Mouse (Mus musculus) left cerebral cortex, adult 2 months (tissue): ENCODE results near the gene Nkx2-5. TPM values are rescaled to one million over a fixed set of nuclear protein-coding genes. Genes with fewer than 3 reads are reported as not detected.

Experiments
- DNase-seq, 2 experiments: peaks; one replicate each; pipeline ENCODE4 v3.0.0; 2021 to 2022; ENCODE audit warnings: low spot score in 2 of 2, mixed read lengths in 1 of 2; ENCODE audit errors: extremely low spot score in 1 of 2
- H3K27ac ChIP-seq: fragments of 200-600 bp; 2 replicates; pipeline ENCODE4 v1.8.1; 2022
- H3K4me3 ChIP-seq: fragments of 200-600 bp; 2 replicates; pipeline ENCODE4 v1.8.1; 2022
- CTCF ChIP-seq: fragments of 200-600 bp; IDR thresholded peaks from 2 replicates; pipeline ENCODE4 v1.8.1; 2022; ENCODE audit warnings: antibody characterized with exemption, mild to moderate bottlenecking, moderate library complexity
- intact Hi-C: fragments of 180-260 bp; cut with DNase I; formaldehyde crosslinking; loops from one replicate; pipeline ENCODE4 v1.15.1; 2025
- total RNA-seq, 2 experiments: library from RNA; stranded (reverse); gene quantifications; 2 replicates each; pipeline ENCODE4 v1.2.3; 2021

Nkx2-5 gene
- total RNA-seq, 2 experiments from 2014 or later, result not detected

DNA sequence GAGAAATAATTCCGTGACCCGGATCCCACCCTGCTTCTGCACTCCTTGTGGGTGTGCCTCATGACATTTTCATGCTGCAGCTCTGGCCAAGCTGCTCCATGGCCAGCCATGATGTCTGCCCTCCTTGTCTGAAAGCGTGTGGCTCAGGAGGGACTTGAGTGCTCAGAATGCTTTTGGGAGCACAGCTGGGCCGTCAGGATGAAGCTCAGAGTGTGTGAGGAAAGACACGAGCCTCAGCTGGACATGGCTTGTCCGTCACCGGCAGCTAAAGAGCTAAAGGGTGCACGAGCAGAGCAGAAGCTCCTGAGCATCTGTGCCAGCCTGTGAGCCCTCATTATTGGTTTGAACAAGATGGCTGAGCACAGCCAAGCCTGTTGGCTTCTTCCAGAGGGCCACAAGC is 28.7 kb upstream of the Nkx2-5 start:
- Histone ChIP-seq H3K4me3 (no peak overlapping the region), H3K27ac (no peak overlapping the region)
- no peak for TF ChIP-seq CTCF
- intact Hi-C loops, result no loop called here
- no peak for DNase-seq

DNA sequence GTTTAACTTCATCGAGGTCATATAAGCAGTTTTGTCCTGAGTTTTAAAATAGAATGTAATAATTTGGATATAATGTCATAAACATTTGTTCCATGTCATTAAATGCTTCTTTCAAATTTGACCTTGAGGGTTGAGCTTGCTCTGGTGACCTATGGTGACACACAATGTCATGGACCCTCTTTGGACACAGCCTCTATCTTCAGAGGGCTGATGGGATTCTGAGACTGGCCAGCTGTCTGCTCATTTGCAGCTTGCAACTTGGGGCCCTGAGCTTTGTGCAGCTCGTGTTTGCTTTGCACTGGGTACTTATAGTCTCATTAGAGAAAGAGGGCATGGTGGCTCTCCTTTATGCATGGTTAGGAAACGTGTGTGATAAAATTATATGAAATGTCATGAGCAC is 28.1 kb upstream of the Nkx2-5 start:
- intact Hi-C loops, result no loop called here
- H3K27ac ChIP-seq, result no peak overlapping the region
- DNase-seq, result no peak
- TF ChIP-seq CTCF, result no peak
- H3K4me3 ChIP-seq, result no peak overlapping the region

DNA sequence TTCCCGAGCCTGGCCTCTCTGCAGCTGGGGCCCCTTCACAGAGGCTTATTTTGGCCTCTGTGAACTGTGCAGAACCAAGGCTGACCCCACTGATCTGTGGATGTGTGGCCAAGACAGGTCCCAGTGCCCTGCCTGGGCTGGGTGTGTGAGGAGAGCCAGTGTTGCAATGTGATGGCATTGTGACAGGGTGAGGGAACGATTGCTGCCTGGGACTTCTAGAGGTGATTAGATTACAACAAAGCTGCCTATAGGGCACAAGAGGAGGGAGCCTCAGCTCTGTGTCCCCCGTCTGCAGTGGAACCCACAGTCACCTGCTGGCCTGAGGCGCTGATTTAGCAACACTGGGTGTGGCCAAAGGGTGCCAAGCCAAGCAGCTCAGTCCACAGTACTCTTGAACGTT is 23.9 kb upstream of the Nkx2-5 start:
- intact Hi-C loops, result no loop called here
- Histone ChIP-seq H3K27ac (no peak overlapping the region), H3K4me3 (no peak overlapping the region)
- no peak for TF ChIP-seq CTCF
- DNase-seq, result no peak

DNA sequence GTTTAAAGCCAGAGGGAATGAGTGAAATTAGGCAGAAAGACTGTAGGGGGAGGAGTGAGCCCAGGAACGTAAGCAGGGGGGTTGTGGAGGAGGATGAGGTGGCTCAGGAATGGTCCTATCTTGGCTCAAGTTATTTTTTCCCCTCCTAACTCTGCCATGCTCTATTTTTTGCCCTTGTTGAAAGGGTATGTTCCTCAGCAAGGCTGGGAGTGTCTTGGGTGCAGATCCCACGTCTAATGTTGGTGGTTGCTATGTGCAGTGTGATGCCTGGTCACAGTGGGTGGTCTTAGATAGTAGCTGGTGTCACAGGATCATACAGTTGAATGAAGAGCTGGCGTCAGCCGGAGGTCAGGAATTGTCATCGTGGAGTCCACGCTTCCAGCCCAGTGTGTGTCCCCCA is 20.3 kb upstream of the Nkx2-5 start:
- Histone ChIP-seq H3K4me3 (no peak overlapping the region), H3K27ac (no peak overlapping the region)
- no peak for TF ChIP-seq CTCF
- intact Hi-C loops, result no loop called here
- no peak for DNase-seq

DNA sequence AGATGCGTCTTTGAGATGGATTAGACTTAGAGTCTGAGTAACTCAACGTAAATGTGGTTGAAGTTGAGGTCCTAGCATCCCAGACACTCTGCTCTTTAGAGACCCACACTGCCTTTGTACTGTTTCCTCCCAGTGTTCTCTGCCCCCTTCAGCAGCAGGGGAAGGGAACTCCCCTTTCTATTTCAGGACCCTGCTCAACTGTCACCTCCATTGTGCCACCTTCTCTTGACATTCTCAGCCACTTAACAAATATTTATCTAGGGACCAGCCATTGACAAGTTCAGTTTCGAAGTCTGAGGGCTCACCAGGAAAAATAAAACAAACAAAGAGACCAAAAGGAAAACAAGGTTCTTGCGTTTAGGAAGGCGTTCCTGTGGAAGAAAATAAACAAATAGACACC is 19.5 kb upstream of the Nkx2-5 start:
- DNase-seq, result no peak
- intact Hi-C loops, result no loop called here
- Histone ChIP-seq H3K4me3 (no peak overlapping the region), H3K27ac (no peak overlapping the region)
- TF ChIP-seq CTCF, result no peak

DNA sequence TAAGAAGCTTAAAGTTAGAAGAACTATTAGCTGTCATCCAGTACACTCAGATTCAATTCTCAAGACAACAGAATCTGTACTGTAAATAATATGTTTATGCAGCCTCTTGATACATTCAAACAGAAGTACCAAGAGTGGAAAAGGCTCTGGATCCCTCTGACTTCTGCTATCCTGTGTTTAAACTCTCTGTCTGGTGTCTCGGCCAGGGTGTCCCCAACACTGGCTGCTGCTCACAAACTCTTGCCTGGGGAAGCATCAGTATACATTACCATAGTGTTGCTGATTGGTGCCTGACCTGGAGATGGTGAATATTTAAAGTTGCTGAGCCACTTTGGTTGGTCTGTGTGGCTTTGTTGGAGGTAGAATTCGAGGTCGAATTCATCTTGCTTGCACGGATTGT is 17.0 kb upstream of the Nkx2-5 start:
- Histone ChIP-seq H3K27ac (no peak overlapping the region), H3K4me3 (no peak overlapping the region)
- intact Hi-C loops, result no loop called here
- TF ChIP-seq CTCF, result no peak
- no peak for DNase-seq

DNA sequence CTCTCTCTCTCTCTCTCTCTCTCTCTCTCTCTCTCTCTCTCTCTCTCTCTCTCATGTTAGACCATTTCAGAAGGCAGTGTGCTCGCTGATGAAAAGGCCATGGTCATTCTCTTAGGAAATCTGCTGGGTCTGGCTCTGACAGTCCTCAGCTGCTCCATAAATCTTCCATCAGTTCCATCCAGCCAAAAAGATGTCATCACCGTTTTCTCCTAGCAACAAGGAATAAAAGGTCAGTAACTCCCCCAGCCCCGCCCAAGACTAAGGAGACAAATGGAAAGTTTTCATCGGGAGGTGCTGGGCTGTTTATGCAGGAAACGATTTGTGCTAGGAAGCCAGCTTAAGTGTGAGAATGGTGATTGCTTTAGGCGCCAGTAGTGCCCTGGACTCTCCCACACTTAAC is 16.6 kb upstream of the Nkx2-5 start:
- intact Hi-C loops, result no loop called here
- TF ChIP-seq CTCF, result no peak
- Histone ChIP-seq H3K4me3 (no peak overlapping the region), H3K27ac (no peak overlapping the region)
- DNase-seq, result no peak

DNA sequence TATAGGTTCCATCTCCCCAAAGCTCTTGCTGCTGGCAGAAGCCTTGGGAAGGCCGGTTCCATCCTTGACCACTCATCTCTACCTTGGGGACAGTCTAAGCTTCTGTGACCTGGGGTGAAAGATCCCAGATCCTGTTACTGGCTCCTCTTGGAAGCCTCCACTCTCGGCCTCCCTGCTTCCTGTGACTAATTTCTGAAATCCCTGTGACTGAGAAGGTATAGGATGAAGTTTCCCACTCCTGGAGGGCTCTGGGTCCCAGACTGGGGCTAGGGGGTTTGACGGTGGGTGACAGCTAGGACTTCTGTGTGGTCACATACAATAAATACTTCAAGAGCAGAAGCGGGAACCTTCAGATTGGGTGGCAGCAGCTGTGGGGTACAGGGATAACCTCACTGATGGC is 16.1 kb upstream of the Nkx2-5 start:
- DNase-seq, result no peak
- TF ChIP-seq CTCF, result no peak
- intact Hi-C loops, result no loop called here
- no peak overlapping the region for H3K27ac ChIP-seq
- H3K4me3 ChIP-seq, result no peak overlapping the region

DNA sequence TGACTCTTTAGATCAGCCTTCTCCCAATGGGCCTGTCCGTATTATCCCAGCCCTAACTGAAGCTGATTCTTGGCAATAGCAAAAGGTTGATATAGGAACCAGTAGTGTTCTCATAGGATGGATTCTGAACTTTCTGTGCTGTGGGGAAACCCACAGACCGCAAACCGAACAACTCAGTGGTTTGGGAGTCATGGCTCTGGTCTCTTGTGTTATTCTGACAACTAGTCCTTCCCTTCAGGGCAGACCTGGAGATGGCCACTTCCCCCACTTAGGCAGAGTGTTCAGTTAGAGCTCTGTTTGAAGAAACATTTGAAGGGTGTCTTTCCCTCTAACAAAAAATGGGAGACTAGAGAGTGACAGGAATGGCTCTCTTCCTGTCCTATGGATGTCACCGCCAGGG is 7.5 kb upstream of the Nkx2-5 start:
- intact Hi-C loops, result no loop called here
- H3K27ac ChIP-seq, result no peak overlapping the region
- DNase-seq, result no peak

DNA sequence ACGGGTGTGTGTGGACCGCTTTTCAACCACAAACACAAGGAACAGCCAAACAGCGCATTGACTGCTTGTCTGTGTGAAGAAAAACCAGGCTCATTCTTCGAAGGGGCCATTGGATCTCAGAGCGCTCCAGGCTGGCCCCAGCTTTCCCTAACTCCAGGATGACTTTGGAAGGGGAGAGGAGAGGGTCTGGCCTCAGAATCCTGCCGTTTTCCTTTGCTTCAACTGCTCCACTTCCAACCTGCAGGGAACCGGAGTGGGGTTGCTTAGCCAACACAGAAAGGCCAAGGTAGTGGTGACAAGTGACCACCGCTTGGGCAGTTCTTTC is 6.3 kb upstream of the Nkx2-5 start:
- Histone ChIP-seq H3K4me3 (no peak overlapping the region), H3K27ac (no peak overlapping the region)
- intact Hi-C loops, result loop anchor here (2.0 kb wide), 1 partner anchor 18 kb away; no protein-coding TSS in a partner anchor
- no peak for TF ChIP-seq CTCF
- DNase-seq, result no peak

More for the DNA sequence above, 7.5 kb upstream of the Nkx2-5 start:
- TF ChIP-seq CTCF, result no peak
- no peak overlapping the region for H3K4me3 ChIP-seq

DNA sequence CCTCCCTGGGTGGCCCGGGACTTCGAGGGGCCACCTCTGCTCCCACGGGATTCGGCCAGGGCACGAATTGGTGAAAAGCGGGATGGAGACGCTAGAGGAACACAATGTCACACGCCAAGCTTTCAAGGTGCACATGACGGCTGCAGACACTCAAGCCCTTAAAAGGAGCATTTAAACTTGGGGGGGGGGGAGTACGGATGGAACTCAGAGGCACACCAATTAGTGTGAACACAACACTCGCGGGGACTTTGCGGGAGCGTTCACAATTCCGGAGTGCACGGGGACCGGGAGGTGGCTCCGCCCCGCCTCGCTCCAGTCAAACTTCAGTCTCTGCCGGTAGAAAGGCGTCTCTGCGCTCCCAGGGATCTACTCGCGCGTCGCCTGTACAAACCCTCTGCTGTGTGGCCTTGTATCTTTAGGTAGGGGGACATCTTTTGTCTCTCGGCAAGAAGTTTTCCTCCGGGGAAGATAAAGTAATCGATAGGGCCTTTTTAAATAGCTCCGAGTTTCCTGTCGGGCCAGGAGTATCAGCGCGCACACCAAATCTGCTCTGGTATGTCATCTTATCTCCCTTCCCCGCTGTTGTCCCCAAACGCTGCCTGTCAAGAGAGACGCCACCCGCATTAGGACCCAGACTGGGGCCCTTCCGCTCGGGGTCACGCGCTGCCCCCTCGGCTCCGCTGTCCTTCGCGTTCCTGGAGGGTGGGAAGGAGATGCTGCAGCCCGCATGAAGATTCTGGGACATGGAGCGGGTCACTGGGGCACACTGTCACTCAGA is 5.7 kb upstream of the Nkx2-5 start:
- no peak overlapping the region for H3K27ac ChIP-seq
- DNase-seq, result no peak
- H3K4me3 ChIP-seq, result no peak overlapping the region
- intact Hi-C loops, result loop anchor here (2.0 kb wide), 1 partner anchor 18 kb away; no protein-coding TSS in a partner anchor
- no peak for TF ChIP-seq CTCF

DNA sequence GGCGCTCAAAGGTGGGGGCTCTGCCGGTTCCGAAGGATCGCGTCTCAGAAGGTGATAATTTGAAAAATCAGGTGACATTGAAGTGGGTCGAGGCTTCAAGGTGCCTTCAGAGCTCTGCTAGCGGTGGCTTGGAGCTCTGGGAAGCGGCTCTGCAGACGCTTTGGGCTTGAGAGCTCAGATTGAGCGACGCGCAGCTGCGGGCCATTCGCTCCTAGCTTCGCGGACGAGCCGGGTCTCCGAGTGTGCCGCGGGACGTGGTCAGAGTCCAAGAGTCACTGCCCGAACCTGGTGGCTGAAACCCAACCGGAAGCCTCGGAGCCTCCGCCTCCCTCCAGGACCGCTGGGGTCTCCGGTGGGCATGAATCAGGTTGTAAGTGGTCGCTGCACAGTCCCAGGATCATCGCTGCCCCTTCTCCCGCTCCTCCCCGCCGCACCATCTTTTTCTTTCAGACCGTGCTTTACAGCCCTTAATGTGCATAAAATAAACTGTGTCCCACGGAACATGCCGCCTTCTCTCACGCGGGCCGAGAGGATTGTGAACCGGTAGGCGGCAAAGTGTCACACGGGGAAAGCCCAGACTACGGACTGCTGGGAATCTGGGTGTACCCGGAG is 5.0 kb upstream of the Nkx2-5 start:
- DNase-seq, result no peak
- H3K27ac ChIP-seq, result no peak overlapping the region
- H3K4me3 ChIP-seq, result no peak overlapping the region
- intact Hi-C loops, result loop anchor here (2.0 kb wide), 1 partner anchor 17 kb away; no protein-coding TSS in a partner anchor
- TF ChIP-seq CTCF, result no peak
